Mouse (Mus musculus) heart, adult 11 months (tissue): ENCODE results near the gene Pp2d1.
A peak's percentile ranks its signal among the peaks of the same experiment; 100 is the strongest.

ENCODE experiments used
- DNase-seq: peaks from one replicate; pipeline ENCODE4 v3.0.0; 2022

Gene Pp2d1

GRCm38 (mm10) chr17:53478858-53479603 is 60.2 kb downstream of the Pp2d1 start, which contains the start of gene Rab5a:
Gene Rab5a, plus strand, starts transcription at chr17:53479234.
- peak; percentile 100 for DNase-seq

- peak; percentile 87 for DNase-seq
These were observed 61.0 kb downstream of the Pp2d1 start for GRCm38 (mm10) chr17:53478066-53478857.

GRCm38 (mm10) chr17:53468697-53469096 is 70.6 kb downstream of the Pp2d1 start:
- DNase-seq: peak; percentile 31

GRCm38 (mm10) chr17:53465569-53465968 is 73.7 kb downstream of the Pp2d1 start:
- peak; percentile 76 for DNase-seq

- DNase-seq: no peak
These were observed 75.8 kb downstream of the Pp2d1 start for GRCm38 (mm10) chr17:53463496-53463840.

- peak; percentile 99 for DNase-seq
These were observed 76.4 kb downstream of the Pp2d1 start, which contains the start of gene Efhb for GRCm38 (mm10) chr17:53462603-53463495. Gene Efhb, minus strand, starts transcription at chr17:53463321.
